Mouse (Mus musculus): Measurements from ENCODE around the gene Rasgef1c. TPM values are rescaled to one million over a fixed set of nuclear protein-coding genes. Genes with fewer than 3 reads are reported as not detected.

Rasgef1c gene
- polyA plus RNA-seq (2015; fragmentation: Nextera tagmentation; extraction: Ambion mirVana) = 0.22 and 0.45 TPM in 2 replicates

DNA sequence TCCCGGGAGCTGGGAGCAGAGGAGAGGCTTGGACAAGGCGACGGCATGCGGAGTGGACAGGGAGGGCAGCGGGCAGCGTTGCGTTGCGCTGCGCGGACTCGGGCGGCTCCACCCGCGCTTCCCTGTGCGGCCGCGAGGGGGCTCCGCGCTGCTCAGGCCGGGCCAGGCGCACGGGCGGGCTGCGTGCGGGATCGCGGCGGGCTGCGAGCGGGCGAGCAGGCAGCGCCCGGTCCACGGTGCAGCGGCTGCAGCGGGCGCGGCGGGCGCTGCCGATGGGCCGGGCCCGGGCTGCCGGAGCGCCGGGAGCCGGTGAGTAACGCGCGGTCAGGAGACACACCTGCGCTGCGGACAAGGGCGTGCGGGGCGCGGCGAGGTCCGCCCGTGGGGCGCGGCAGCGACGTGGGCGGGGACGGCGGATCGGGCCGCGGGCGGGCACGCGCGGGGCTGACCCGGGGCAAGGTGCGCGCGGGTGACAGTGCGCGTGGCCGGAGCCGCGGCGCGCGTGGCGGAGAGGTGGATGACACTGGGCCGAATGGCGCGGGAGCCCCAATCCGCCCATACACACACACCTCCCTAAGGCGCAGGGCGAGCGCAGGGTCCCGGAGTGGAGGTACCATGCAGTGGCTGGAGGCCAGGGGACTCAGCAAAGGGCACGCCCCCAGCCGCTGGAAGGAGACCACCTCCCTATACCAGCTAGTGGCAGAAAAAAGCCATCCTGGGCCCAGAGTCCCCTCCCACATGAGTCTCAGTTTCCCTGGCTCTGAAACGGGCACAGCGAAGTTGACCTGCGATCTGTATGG lies at the start of gene Rasgef1c:
Gene Rasgef1c, plus strand, starts transcription at position 177 of the 800 bp plus-strand sequence.

DNA sequence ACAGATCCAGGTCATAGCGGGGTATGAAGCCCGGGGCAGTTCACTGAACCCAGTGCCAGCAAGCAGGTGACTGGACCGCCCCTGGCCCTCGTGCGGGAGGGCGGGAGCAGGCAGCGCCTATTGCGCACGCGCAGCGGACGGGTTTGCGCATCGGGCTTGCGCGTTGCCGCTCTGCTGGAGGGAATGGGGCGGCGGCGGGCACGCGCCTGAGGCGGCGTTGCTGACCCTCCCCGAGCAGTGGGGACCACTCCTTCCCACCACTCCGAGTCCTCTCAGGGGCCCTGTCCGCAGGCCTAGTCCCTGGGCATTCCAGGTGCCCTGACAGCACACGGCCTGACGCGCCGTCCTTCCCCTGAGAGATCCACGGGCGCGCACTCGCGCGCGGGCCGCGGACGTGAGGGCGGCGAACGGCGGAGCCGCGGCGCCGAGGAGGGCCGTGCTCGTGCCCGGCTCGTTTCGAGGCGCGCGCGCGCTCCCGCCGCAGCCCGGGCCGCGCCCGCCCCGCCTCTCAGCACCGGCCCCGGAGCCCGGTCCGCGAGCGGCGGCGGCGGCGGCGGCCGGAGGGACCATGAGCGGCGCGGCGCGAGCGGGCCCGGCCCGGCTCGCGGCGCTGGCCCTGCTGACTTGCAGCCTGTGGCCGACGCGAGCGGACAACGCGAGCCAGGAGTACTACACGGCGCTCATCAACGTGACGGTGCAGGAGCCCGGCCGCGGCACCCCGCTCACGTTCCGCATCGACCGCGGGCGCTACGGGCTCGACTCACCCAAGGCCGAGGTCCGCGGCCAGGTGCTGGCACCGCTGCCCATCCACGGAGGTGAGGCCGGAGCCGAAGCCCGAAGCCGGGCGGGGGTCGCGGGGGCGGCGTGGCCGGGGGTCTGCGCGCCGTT lies 123.4 kb downstream of the Rasgef1c start, which contains the start of gene Rnf130:
Gene Rnf130, plus strand, starts transcription at position 514 of the 888 bp plus-strand sequence.

Other genes with a start within 250 kb of the Rasgef1c start
- gene Scgb3a1, start 238.2 kb upstream of the Rasgef1c start, polyA plus RNA-seq (2015; fragmentation: Nextera tagmentation; extraction: Ambion mirVana) = 0.28 TPM in 1 of 2 replicates, not detected in the other
- gene Cnot6, start 189.1 kb upstream of the Rasgef1c start, polyA plus RNA-seq (2015; fragmentation: Nextera tagmentation; extraction: Ambion mirVana) = 35.8 and 36.3 TPM in 2 replicates
- 1.3 and 1.5 TPM in 2 replicates for gene Gfpt2, start 107.7 kb upstream of the Rasgef1c start, polyA plus RNA-seq (2015; fragmentation: Nextera tagmentation; extraction: Ambion mirVana)
- gene Mapk9, start 55.1 kb upstream of the Rasgef1c start, polyA plus RNA-seq (2015; fragmentation: Nextera tagmentation; extraction: Ambion mirVana) = 24.1 and 26.0 TPM in 2 replicates
- gene Rnf130, start 123.5 kb downstream of the Rasgef1c start, polyA plus RNA-seq (2015; fragmentation: Nextera tagmentation; extraction: Ambion mirVana) = 60.5 and 79.4 TPM in 2 replicates
- 14.2 and 17.6 TPM in 2 replicates for gene Tbc1d9b, start 229.6 kb downstream of the Rasgef1c start, polyA plus RNA-seq (2015; fragmentation: Nextera tagmentation; extraction: Ambion mirVana)